Mouse (Mus musculus): ENCODE data around the gene S100a13.

The S100a13 gene

GRCm38 (mm10) chr3:90560008-90560628 is 45.9 kb downstream of the S100a13 start, which contains the start of gene S100a3:
TSS of gene S100a3 (plus strand) at chr3:90560578.
- no peak for DNase-seq

Measured in spleen, adult 18-20 months (tissue).